Mouse (Mus musculus) layer of hippocampus, postnatal 36 days (tissue): ENCODE measurements around the gene Tsga13. TPM values are rescaled to one million over a fixed set of nuclear protein-coding genes. Genes with fewer than 3 reads are reported as not detected.
A peak's percentile ranks its signal among the peaks of the same experiment; 100 is the strongest.

Experiments used
- DNase-seq, 2 experiments: peaks; one replicate each; pipeline ENCODE4 v3.0.0; 2022
- total RNA-seq, 2 experiments: library from RNA; stranded (reverse); gene quantifications; 2 replicates each; pipeline ENCODE4 v1.2.3; 2021

The Tsga13 gene
- total RNA-seq, result not detected

DNA sequence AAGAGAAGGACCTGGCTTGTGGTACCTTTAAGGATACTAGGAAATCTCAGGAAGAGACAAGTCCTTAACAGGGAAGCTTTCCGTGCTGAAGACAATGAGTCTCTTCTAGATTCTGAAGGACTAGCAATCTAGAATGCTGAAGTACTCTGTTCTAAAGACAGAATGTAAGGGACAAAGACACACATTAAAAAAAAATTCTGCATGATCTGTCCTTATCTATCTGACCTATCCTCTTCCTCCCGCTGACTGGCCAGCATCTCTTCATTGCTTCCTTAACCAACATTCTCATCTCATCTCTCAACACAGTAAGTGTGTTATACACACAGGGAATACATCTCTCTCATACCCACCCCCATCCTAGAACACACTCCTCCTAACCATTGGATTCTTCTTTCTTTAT, at the start of gene Tsga13:
TSS of gene Tsga13 (minus strand) at position 101 of the 400 bp plus-strand sequence.
- no peak for DNase-seq

- no peak for DNase-seq
Observed at GRCm38 (mm10) chr6:30958736-30959540, 43.6 kb upstream of the Tsga13 start, which contains the start of gene Klf14. Gene Klf14, minus strand, starts transcription at chr6:30959078.

- DNase-seq, result peak in 1 of 2 experiments; percentile 15
Observed at GRCm38 (mm10) chr6:30957784-30958735, 42.7 kb upstream of the Tsga13 start.

- DNase-seq, result no peak
Observed at GRCm38 (mm10) chr6:30939264-30939663, 23.9 kb upstream of the Tsga13 start.

GRCm38 (mm10) chr6:30922821-30923220, 7.4 kb upstream of the Tsga13 start:
- DNase-seq, result no peak

DNA sequence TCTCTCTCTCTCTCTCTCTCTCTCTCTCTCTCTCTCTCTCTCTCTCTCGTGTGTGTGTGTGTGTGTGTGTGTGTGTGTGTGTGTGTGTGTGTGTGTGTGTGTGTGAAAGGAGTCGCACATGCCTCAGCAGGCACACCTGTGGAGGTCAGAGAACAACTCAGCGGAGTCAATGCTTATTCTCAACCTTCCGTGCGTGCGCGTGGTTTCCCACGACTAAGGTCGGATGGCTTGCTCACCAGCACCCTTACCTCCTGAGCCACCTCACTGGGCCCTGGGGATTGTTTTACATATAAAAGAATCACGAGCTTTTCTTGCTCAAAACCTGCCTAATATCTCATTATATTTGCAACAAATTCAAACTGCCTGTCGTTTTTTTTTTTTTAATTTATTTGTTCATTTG, 6.5 kb upstream of the Tsga13 start:
- no peak for DNase-seq

DNA sequence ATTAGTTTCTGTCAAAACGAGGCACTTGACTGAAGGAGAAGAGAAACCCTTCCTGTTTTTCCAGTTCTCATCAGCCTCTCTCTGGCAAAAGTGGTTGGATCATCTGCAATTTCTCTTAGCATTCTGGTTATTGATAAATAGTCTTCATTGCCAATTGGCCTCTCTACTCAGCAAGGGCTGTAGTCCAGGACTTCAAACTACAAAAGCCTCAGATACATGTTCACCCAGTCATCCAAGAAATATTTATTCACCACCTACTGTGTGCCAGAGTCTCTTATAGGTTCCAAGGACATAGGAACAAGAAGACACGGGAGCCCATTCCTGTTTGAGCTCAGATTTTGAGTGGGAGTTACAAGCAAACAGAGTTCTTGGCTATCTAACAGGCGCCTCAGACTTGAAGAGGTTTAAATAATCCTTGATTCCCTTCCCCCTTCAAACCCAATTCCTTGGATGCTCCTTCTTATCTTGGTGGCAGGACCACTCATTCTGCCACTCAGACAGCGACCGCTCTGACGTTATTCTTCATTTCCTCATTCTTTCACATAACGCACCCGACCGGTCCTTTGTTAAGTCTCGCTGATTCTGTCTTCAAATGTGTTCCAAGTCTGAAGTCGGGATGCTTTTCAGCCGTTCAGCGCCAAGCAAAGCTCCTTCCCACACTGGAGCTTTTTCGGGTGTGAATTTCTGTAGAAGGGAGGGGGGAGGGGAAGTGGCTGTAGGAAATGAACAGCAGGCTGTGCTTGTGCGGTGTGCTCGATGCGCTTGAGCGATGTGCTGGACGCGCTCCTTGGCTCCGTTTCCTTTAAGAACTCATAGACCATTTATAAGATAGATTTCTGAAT, 5.7 kb upstream of the Tsga13 start:
- DNase-seq, result peak; percentile 19

GRCm38 (mm10) chr6:30907970-30908369, 7.4 kb downstream of the Tsga13 start:
- peak in 1 of 2 experiments; percentile 36 for DNase-seq

DNA sequence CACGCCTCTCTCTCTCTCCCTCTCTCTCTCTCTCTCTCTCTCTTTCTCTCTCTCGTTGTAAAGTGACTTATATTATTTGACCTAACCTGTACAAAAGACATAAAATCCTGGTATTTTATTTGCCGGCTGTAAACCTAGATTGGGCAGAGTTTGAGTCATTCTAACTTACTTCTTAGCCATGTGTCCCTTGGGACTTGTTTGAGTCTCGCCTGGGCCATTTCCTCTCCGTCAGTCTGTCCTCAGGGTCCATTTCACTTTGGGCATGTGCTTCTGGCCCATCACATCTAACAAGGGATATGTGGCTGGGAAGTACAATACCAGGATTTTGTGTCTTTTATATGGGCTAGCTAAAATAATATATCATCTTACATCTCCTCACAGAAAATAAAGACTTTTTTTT, 10.5 kb downstream of the Tsga13 start:
- DNase-seq, result no peak

GRCm38 (mm10) chr6:30904033-30904432, 11.3 kb downstream of the Tsga13 start:
- DNase-seq, result no peak

GRCm38 (mm10) chr6:30897520-30897919, 17.9 kb downstream of the Tsga13 start:
- DNase-seq, result no peak

GRCm38 (mm10) chr6:30896986-30897327, 18.4 kb downstream of the Tsga13 start:
- no peak for DNase-seq

- peak; percentile 95 to 96 for DNase-seq
Observed at GRCm38 (mm10) chr6:30896195-30896985, 19.0 kb downstream of the Tsga13 start, which contains the start of gene Copg2. Gene Copg2, minus strand, starts transcription at chr6:30896794.

DNA sequence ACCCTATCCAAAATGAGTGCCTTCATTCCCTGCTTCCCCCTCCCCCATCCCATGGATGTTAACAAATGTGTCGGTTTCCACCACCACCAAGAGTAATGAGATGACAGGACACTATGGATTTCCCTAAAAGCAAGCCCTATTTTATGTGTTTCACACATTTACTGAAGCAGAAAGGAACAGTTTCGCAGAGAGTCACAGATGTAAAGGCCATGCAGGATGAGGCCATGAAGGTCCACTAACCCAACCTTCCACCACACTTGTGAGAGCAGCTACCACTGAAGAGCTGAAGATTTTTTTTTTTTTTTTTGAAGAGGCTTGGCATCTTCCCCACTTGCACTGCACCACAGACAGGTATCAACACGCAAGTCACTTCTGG, 19.6 kb downstream of the Tsga13 start:
- peak in 1 of 2 experiments; percentile 14 for DNase-seq

DNA sequence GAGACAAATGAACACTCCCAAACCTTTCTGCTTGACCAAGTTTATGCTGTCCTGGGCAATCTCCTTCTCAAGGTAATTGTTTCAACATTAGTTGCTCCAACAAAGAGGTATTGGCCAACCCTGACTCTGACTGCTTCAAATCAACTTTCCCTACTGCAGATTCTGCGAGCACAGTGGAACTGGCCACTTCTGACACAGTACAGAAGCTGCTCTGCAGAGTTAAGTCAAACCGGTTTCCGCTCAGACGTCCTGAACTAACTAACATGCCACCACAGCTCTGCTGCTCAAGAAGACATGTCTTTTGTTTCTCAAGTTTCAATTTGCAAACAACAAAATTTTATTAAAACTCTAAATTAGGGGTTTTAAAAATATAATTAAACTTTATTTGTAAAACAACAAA, 22.3 kb downstream of the Tsga13 start:
- no peak for DNase-seq

GRCm38 (mm10) chr6:30891761-30892160, 23.6 kb downstream of the Tsga13 start:
- no peak for DNase-seq

- no peak for DNase-seq
Observed at GRCm38 (mm10) chr6:30884856-30885255, 30.5 kb downstream of the Tsga13 start.

- DNase-seq, result peak in 1 of 2 experiments; percentile 12
Observed at GRCm38 (mm10) chr6:30883491-30883890, 31.9 kb downstream of the Tsga13 start.

- no peak for DNase-seq
Observed at GRCm38 (mm10) chr6:30876661-30877060, 38.7 kb downstream of the Tsga13 start.

DNA sequence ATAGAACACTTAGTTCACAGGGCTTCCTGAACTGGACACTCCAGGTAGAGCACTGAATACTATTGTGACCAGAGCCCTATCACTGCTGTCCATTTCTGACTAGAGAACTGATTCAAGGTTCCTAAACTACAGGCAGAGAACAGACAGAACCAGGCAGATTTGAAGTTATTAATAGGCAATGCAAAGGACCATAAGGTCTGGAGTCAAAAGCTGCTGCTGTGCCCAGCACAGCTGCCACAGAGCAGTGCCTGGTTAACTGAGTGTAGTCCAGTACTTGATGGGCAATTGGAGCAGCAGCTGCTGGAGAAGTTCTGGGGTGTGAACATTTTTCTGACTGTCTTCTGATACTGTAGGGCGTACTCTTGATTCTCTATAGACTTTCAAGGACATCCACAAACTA, 48.9 kb downstream of the Tsga13 start:
- DNase-seq, result no peak

DNA sequence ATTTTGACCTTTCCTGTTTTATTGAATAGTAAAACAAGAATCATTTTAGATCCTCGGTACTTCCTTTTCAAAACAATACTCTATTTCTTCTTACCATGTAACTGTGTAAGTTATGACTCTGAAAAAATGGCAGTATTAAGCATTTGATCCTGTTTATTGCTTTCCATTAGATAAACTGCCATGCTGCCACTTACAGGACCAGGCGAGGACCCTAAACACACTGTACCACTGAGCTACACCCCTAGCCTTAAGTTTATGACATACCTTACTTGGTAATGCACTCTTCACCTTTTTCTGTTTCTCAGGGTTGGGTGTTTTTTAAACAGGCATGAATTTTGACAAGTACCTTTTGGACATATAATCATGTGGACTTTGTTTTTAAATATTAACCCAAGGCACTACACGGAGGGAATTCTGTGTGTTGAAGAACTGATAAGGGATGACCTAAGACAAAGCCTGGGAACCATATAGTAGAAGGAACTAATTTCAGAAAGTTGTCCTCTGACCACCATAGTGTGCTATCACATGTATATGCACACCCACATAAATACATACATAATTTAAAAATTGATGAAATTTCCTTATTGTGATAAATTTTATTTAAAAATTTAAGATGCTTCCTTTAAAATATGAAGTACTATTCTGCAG, 50.2 kb downstream of the Tsga13 start:
- no peak for DNase-seq
